Mouse (Mus musculus): ENCODE measurements around the gene Gm20388.

- TF ChIP-seq CTCF (conservative IDR thresholded peaks at IDR 0.05; ENCODE audit: insufficient read depth, insufficient read length, low read depth, low read length) (no peak), POLR2A (IDR thresholded peaks at IDR 0.05; ENCODE audit: low read depth, low read length) (no peak)
Measured at GRCm38 (mm10) chr8:122190349-122191053, 2279.9 kb downstream of the Gm20388 start.

All from kidney, adult 2 months (tissue).